Mouse (Mus musculus) lung, adult 2 months (tissue): Measurements from ENCODE around the gene Dennd5b.

ENCODE experiments used
- CTCF ChIP-seq: fragments of 200-500 bp; IDR thresholded peaks from 2 replicates; pipeline ENCODE4 v1.5.1; 2011; ENCODE audit warnings: mild to moderate bottlenecking, low read length, control low read depth; ENCODE audit not compliant: insufficient read depth
- POLR2A ChIP-seq: fragments of 200-500 bp; IDR thresholded peaks from 2 replicates; pipeline ENCODE4 v1.6.1; 2011; ENCODE audit warnings: low read depth, mild to moderate bottlenecking, control low read depth, low read length, borderline replicate concordance; ENCODE audit errors: extremely low read depth

DNA sequence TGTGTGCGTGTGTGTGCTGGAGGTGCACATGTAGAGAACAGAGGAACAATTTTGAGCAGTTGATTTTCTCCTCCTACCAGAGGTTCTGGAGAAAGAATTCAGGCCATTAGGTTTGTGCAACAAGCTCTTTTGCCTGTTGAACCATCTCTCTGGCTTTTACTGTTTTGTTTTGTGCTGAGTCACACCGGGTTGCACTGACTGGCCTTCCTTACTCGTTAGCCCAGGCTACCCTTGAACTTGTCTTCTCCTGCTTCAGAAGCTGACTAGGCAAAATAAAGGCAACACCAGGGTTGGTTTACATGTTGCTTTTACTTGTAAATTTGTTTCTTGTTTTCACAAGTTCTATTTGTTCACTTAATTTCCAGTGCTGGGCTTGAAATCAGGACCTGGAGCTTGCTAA lies 21.6 kb upstream of the Dennd5b start:
- TF ChIP-seq POLR2A (no peak), CTCF (no peak)
